Mouse (Mus musculus): ENCODE measurements around the gene Gm45785. TPM values are rescaled to one million over a fixed set of nuclear protein-coding genes. Genes with fewer than 3 reads are reported as not detected.
A peak's percentile ranks its signal among the peaks of the same experiment; 100 is the strongest.

Gene Gm45785
- polyA plus RNA-seq, 1 experiment from 2014 or later, result not detected

- H3K27me3 ChIP-seq (ENCODE audit: control insufficient read depth, insufficient read depth, low read length), result no peaks in the 10 kb centered on the region
- H3K4me2 ChIP-seq (replicated peaks; ENCODE audit: low read depth, low read length), result no peak overlapping the region
- WGBS, result 68% methylated on average over 7 of the region's 7 CpGs
- ATAC-seq (ENCODE audit: insufficient number of reproducible peaks, insufficient read depth, low FRiP score, low read depth), result no peak
- H3K9ac ChIP-seq (replicated peaks; ENCODE audit: low read depth, low read length), result no peak overlapping the region
- 0 out of 2 replicates have a peak, but pooled peaks cover 4% of the 10 kb centered on the region for H3K4me1 ChIP-seq (ENCODE audit: control insufficient read depth, insufficient read depth, low read length)
- no peak overlapping the region for H3K4me3 ChIP-seq (ENCODE audit: low read depth, low read length)
- no peaks in the 10 kb centered on the region for H3K9me3 ChIP-seq (ENCODE audit: control insufficient read depth, low read depth, low read length)
- no peak overlapping the region for H3K27ac ChIP-seq (ENCODE audit: low read length)
- H3K36me3 ChIP-seq (ENCODE audit: control insufficient read depth, insufficient read depth, low read length), result no peaks in the 10 kb centered on the region
These were observed 12.3 kb downstream of the Gm45785 start for GRCm38 (mm10) chr7:140843806-140844205.

GRCm38 (mm10) chr7:140840750-140841735, 15.1 kb downstream of the Gm45785 start:
- H3K4me3 ChIP-seq (ENCODE audit: low read depth, low read length), result no peak overlapping the region
- 0 out of 2 replicates have a peak, but pooled peaks have one; percentile 25 for ATAC-seq (ENCODE audit: insufficient number of reproducible peaks, insufficient read depth, low FRiP score, low read depth)
- H3K4me1 ChIP-seq (ENCODE audit: control insufficient read depth, insufficient read depth, low read length), result 0 out of 2 replicates have a peak, but pooled peaks cover 4% of the 10 kb centered on the region
- no peaks in the 10 kb centered on the region for H3K9me3 ChIP-seq (ENCODE audit: control insufficient read depth, low read depth, low read length)
- no peak overlapping the region for H3K9ac ChIP-seq (replicated peaks; ENCODE audit: low read depth, low read length)
- 0 out of 2 replicates have a peak overlapping the region, but pooled peaks have one; percentile 18 for H3K4me2 ChIP-seq (replicated peaks; ENCODE audit: low read depth, low read length)
- 34% methylated on average over 19 of the region's 19 CpGs for WGBS
- no peak overlapping the region for H3K27ac ChIP-seq (ENCODE audit: low read length)
- H3K36me3 ChIP-seq (ENCODE audit: control insufficient read depth, insufficient read depth, low read length), result no peaks in the 10 kb centered on the region
- H3K27me3 ChIP-seq (ENCODE audit: control insufficient read depth, insufficient read depth, low read length), result no peaks in the 10 kb centered on the region

- Histone ChIP-seq H3K36me3 (ENCODE audit: control insufficient read depth, insufficient read depth, low read length) (no peaks in the 10 kb centered on the region), H3K27ac (ENCODE audit: low read length) (no peak overlapping the region), H3K4me3 (ENCODE audit: low read depth, low read length) (no peak overlapping the region), H3K9me3 (ENCODE audit: control insufficient read depth, low read depth, low read length) (no peaks in the 10 kb centered on the region), H3K27me3 (ENCODE audit: control insufficient read depth, insufficient read depth, low read length) (no peaks in the 10 kb centered on the region), H3K9ac (replicated peaks; ENCODE audit: low read depth, low read length) (no peak overlapping the region), H3K4me1 (ENCODE audit: control insufficient read depth, insufficient read depth, low read length) (no peaks in the 10 kb centered on the region), H3K4me2 (replicated peaks; ENCODE audit: low read depth, low read length) (no peak overlapping the region)
- ATAC-seq (ENCODE audit: insufficient number of reproducible peaks, insufficient read depth, low FRiP score, low read depth), result no peak
- WGBS, result 53% methylated on average over 5 of the region's 5 CpGs
These were observed 16.6 kb downstream of the Gm45785 start for GRCm38 (mm10) chr7:140839556-140839955.

GRCm38 (mm10) chr7:140836243-140837115, 19.7 kb downstream of the Gm45785 start:
- Histone ChIP-seq H3K27ac (ENCODE audit: low read length) (no peak overlapping the region), H3K4me2 (replicated peaks; ENCODE audit: low read depth, low read length) (no peak overlapping the region), H3K9ac (replicated peaks; ENCODE audit: low read depth, low read length) (no peak overlapping the region), H3K36me3 (ENCODE audit: control insufficient read depth, insufficient read depth, low read length) (no peaks in the 10 kb centered on the region), H3K9me3 (ENCODE audit: control insufficient read depth, low read depth, low read length) (no peaks in the 10 kb centered on the region), H3K4me3 (ENCODE audit: low read depth, low read length) (no peak overlapping the region), H3K4me1 (ENCODE audit: control insufficient read depth, insufficient read depth, low read length) (no peaks in the 10 kb centered on the region), H3K27me3 (ENCODE audit: control insufficient read depth, insufficient read depth, low read length) (no peaks in the 10 kb centered on the region)
- no peak for ATAC-seq (ENCODE audit: insufficient number of reproducible peaks, insufficient read depth, low FRiP score, low read depth)
- 82% methylated on average over 9 of the region's 9 CpGs for WGBS

GRCm38 (mm10) chr7:140835758-140836087, 20.4 kb downstream of the Gm45785 start:
- Histone ChIP-seq H3K9ac (replicated peaks; ENCODE audit: low read depth, low read length) (no peak overlapping the region), H3K9me3 (ENCODE audit: control insufficient read depth, low read depth, low read length) (no peaks in the 10 kb centered on the region), H3K36me3 (ENCODE audit: control insufficient read depth, insufficient read depth, low read length) (no peaks in the 10 kb centered on the region), H3K4me2 (replicated peaks; ENCODE audit: low read depth, low read length) (peak overlapping the region; percentile 2; the same call in 1 of the 2 replicates), H3K4me1 (ENCODE audit: control insufficient read depth, insufficient read depth, low read length) (no peaks in the 10 kb centered on the region), H3K27me3 (ENCODE audit: control insufficient read depth, insufficient read depth, low read length) (no peaks in the 10 kb centered on the region), H3K4me3 (ENCODE audit: low read depth, low read length) (no peak overlapping the region; the same call in 1 of the 2 replicates), H3K27ac (ENCODE audit: low read length) (no peak overlapping the region)
- WGBS, result 68% methylated on average over 2 of the region's 2 CpGs
- ATAC-seq (ENCODE audit: insufficient number of reproducible peaks, insufficient read depth, low FRiP score, low read depth), result no peak

- Histone ChIP-seq H3K9ac (replicated peaks; ENCODE audit: low read depth, low read length) (no peak within 1 kb of the TSS), H3K27ac (ENCODE audit: low read length) (no peak within 1 kb of the TSS), H3K4me3 (ENCODE audit: low read depth, low read length) (peak within 1 kb of the TSS; percentile 4; the same call in 1 of the 2 replicates), H3K36me3 (ENCODE audit: control insufficient read depth, insufficient read depth, low read length) (no peaks in the 10 kb centered on the region), H3K4me1 (ENCODE audit: control insufficient read depth, insufficient read depth, low read length) (no peaks in the 10 kb centered on the region), H3K9me3 (ENCODE audit: control insufficient read depth, low read depth, low read length) (no peaks in the 10 kb centered on the region), H3K4me2 (replicated peaks; ENCODE audit: low read depth, low read length) (peak within 1 kb of the TSS; percentile 2; the same call in 1 of the 2 replicates), H3K27me3 (ENCODE audit: control insufficient read depth, insufficient read depth, low read length) (no peaks in the 10 kb centered on the region)
- WGBS, result 35% methylated on average over 20 of the region's 20 CpGs
- ATAC-seq (ENCODE audit: insufficient number of reproducible peaks, insufficient read depth, low FRiP score, low read depth), result peak; percentile 85
These were observed 21.0 kb downstream of the Gm45785 start, which contains the start of gene Urah for GRCm38 (mm10) chr7:140834968-140835757. Gene Urah, plus strand, starts transcription at chr7:140835018.

GRCm38 (mm10) chr7:140833341-140833740, 22.8 kb downstream of the Gm45785 start:
- no peaks in the 10 kb centered on the region for H3K4me1 ChIP-seq (ENCODE audit: control insufficient read depth, insufficient read depth, low read length)

More at GRCm38 (mm10) chr7:140833341-140833740, 22.8 kb downstream of the Gm45785 start:
- H3K4me2 ChIP-seq (replicated peaks; ENCODE audit: low read depth, low read length), result no peak overlapping the region
- no peaks in the 10 kb centered on the region for H3K27me3 ChIP-seq (ENCODE audit: control insufficient read depth, insufficient read depth, low read length)
- ATAC-seq (ENCODE audit: insufficient number of reproducible peaks, insufficient read depth, low FRiP score, low read depth), result no peak
- no peaks in the 10 kb centered on the region for H3K9me3 ChIP-seq (ENCODE audit: control insufficient read depth, low read depth, low read length)
- no peak overlapping the region for H3K27ac ChIP-seq (ENCODE audit: low read length)
- 82% methylated on average over 4 of the region's 4 CpGs for WGBS
- H3K36me3 ChIP-seq (ENCODE audit: control insufficient read depth, insufficient read depth, low read length), result no peaks in the 10 kb centered on the region
- H3K9ac ChIP-seq (replicated peaks; ENCODE audit: low read depth, low read length), result no peak overlapping the region
- H3K4me3 ChIP-seq (ENCODE audit: low read depth, low read length), result no peak overlapping the region

Measured in stomach, embryonic 14.5 days (tissue).